Mouse (Mus musculus) lung, embryonic 14.5 days (tissue): ENCODE results near the gene 9130213A22Rik. TPM values are rescaled to one million over a fixed set of nuclear protein-coding genes. Genes with fewer than 3 reads are reported as not detected.

ENCODE experiments used
- ATAC-seq: fragments of 200-750 bp; cut with Nextera tagmentation; 2 replicates; pipeline ENCODE4 v1.8.0; 2017; ENCODE audit warnings: mild to moderate bottlenecking, moderate TSS enrichment, moderate library complexity; ENCODE audit not compliant: insufficient read depth
- DNase-seq: peaks from one replicate; pipeline ENCODE4 v3.0.0-alpha.2; 2015
- H3K27ac ChIP-seq: fragments of 300-500 bp; sonication (generic); 2 replicates; pipeline ENCODE4 v1.5.1; 2014; ENCODE audit warnings: low read depth, mild to moderate bottlenecking, moderate library complexity
- H3K27me3 ChIP-seq: fragments of 300-500 bp; sonication (generic); 2 replicates; pipeline ENCODE4 v1.6.1; 2014; ENCODE audit warnings: low read length, control low read depth; ENCODE audit not compliant: insufficient read depth
- H3K36me3 ChIP-seq: fragments of 300-500 bp; sonication (generic); 2 replicates; pipeline ENCODE4 v1.6.1; 2014; ENCODE audit warnings: control low read depth; ENCODE audit not compliant: insufficient read depth
- H3K4me1 ChIP-seq: fragments of 300-500 bp; sonication (generic); 2 replicates; pipeline ENCODE4 v1.6.1; 2014; ENCODE audit warnings: antibody characterized with exemption, control low read depth; ENCODE audit not compliant: insufficient read depth
- H3K4me2 ChIP-seq: fragments of 300-500 bp; sonication (generic); 2 replicates; pipeline ENCODE4 v1.6.1; 2014; ENCODE audit warnings: mild to moderate bottlenecking
- H3K4me3 ChIP-seq: fragments of 300-500 bp; sonication (generic); 2 replicates; pipeline ENCODE4 v1.5.1; 2014; ENCODE audit warnings: low read depth, low read length
- H3K9ac ChIP-seq: fragments of 300-500 bp; sonication (generic); 2 replicates; pipeline ENCODE4 v1.6.1; 2014
- H3K9me3 ChIP-seq: fragments of 300-500 bp; sonication (generic); 2 replicates; pipeline ENCODE4 v1.6.1; 2016; ENCODE audit warnings: low read depth, low read length, control low read depth
- CTCF ChIP-seq: IDR thresholded peaks from 2 replicates; pipeline ENCODE4 v1.5.1; 2016; ENCODE audit warnings: antibody characterized with exemption, low read depth
- WGBS: fragments of 180-500 bp; shearing (Covaris S2); extraction: QIAGEN DNeasy Blood & Tissue Kit; methylation state at CpG from one replicate; pipeline ENCODE4 v1.1.7; 2014; 5-methylcytosine and 5-hydroxymethylcytosine counted together
- polyA plus RNA-seq: library from polyadenylated mRNA; unstranded; fragments of >200 nt; fragmentation: Nextera tagmentation; extraction: Ambion mirVana; gene quantifications from 2 replicates; pipeline ENCODE4 v1.2.1, GENCODE M21; 2014

The 9130213A22Rik gene
- polyA plus RNA-seq, 1 experiment from 2014 or later: 0.41 TPM

- Histone ChIP-seq H3K4me3 (peak overlapping the region; percentile 51), H3K4me1 (no peaks in the 10 kb centered on the region; the same call in 1 of the 2 replicates), H3K27ac (peak overlapping the region; percentile 38; the same call in 1 of the 2 replicates), H3K36me3 (peaks cover 35% of the 10 kb centered on the region), H3K4me2 (peak overlapping the region; percentile 62), H3K9me3 (no peaks in the 10 kb centered on the region), H3K27me3 (no peaks in the 10 kb centered on the region; the same call in 1 of the 2 replicates), H3K9ac (peak overlapping the region; percentile 57)
- DNase-seq: peak; percentile 32
- no peak for TF ChIP-seq CTCF
- 6% methylated on average over 21 of the region's 21 CpGs for WGBS
- ATAC-seq: no peak
These were observed 11.2 kb downstream of the 9130213A22Rik start for GRCm38 (mm10) chr11:69111051-69111810.

DNA sequence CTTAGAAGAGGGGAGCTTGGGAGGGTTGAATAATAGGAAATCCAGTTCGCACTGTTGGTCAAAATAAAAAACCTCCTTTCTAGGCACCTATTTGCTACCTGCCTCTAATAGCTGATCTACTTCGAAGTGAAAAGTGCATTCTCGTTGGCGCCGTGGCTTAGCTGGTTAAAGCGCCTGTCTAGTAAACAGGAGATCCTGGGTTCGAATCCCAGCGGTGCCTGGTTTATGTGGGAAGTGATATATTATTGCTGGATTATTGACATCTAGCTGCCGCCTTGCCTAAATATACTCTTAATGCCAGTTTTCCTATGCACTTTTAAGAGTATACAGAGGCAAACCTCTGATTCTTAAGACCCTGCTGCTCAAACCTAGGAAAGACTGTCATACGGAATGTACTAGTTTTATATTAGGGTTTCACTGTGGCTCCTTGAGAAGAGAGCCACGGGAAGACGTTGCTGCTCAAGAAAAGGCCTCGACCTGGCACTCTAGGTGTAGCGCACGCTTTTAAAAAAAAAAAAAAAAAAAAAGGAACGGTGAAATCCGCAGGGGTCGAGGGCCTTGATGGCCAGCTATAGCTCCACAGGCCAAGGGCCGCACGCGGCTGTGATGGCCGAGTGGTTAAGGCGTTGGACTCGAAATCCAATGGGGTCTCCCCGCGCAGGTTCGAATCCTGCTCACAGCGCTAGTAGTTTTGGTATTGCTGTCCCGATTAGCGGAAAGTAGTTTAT lies 11.9 kb downstream of the 9130213A22Rik start:
- H3K36me3 ChIP-seq: peaks cover 43% of the 10 kb centered on the region
- H3K4me1 ChIP-seq: no peaks in the 10 kb centered on the region; the same call in 1 of the 2 replicates
- peak overlapping the region; percentile 57 for H3K9ac ChIP-seq
- peak overlapping the region; percentile 38; the same call in 1 of the 2 replicates for H3K27ac ChIP-seq
- H3K4me2 ChIP-seq: peak overlapping the region; percentile 62
- ATAC-seq: peak; percentile 79
- WGBS: under 1% methylated on average over 30 of the region's 30 CpGs
- H3K27me3 ChIP-seq: no peaks in the 10 kb centered on the region; the same call in 1 of the 2 replicates
- DNase-seq: peak; percentile 98
- H3K9me3 ChIP-seq: no peaks in the 10 kb centered on the region
- H3K4me3 ChIP-seq: peak overlapping the region; percentile 51
- no peak for TF ChIP-seq CTCF

GRCm38 (mm10) chr11:69109032-69109900 lies 13.1 kb downstream of the 9130213A22Rik start:
- H3K4me2 ChIP-seq: peak overlapping the region; percentile 62

GRCm38 (mm10) chr11:69108223-69108622 lies 14.2 kb downstream of the 9130213A22Rik start:
- Histone ChIP-seq H3K4me2 (no peak overlapping the region), H3K27me3 (no peaks in the 10 kb centered on the region), H3K4me3 (no peak overlapping the region), H3K36me3 (peaks cover 64% of the 10 kb centered on the region), H3K9ac (no peak overlapping the region), H3K27ac (no peak overlapping the region), H3K9me3 (no peaks in the 10 kb centered on the region), H3K4me1 (no peaks in the 10 kb centered on the region; the same call in 1 of the 2 replicates)
- WGBS: 88% methylated on average over 9 of the region's 9 CpGs
- DNase-seq: no peak
- ATAC-seq: no peak
- no peak for TF ChIP-seq CTCF

More at GRCm38 (mm10) chr11:69109032-69109900, 13.1 kb downstream of the 9130213A22Rik start:
- TF ChIP-seq CTCF: no peak
- DNase-seq: no peak
- Histone ChIP-seq H3K4me1 (no peaks in the 10 kb centered on the region; the same call in 1 of the 2 replicates), H3K4me3 (no peak overlapping the region), H3K27ac (no peak overlapping the region), H3K27me3 (no peaks in the 10 kb centered on the region), H3K9ac (no peak overlapping the region), H3K9me3 (no peaks in the 10 kb centered on the region), H3K36me3 (peaks cover 54% of the 10 kb centered on the region)
- ATAC-seq: no peak
- 79% methylated on average over 13 of the region's 13 CpGs for WGBS

GRCm38 (mm10) chr11:69107676-69108075 lies 14.7 kb downstream of the 9130213A22Rik start:
- TF ChIP-seq CTCF: no peak
- no peak overlapping the region for H3K27ac ChIP-seq
- no peak for ATAC-seq
- 88% methylated on average over 11 of the region's 11 CpGs for WGBS
- H3K4me3 ChIP-seq: no peak overlapping the region
- H3K9ac ChIP-seq: no peak overlapping the region
- DNase-seq: no peak
- no peaks in the 10 kb centered on the region for H3K27me3 ChIP-seq
- no peak overlapping the region for H3K4me2 ChIP-seq
- no peaks in the 10 kb centered on the region; the same call in 1 of the 2 replicates for H3K4me1 ChIP-seq
- peaks cover 70% of the 10 kb centered on the region for H3K36me3 ChIP-seq
- no peaks in the 10 kb centered on the region for H3K9me3 ChIP-seq

- Histone ChIP-seq H3K9ac (no peak overlapping the region), H3K4me1 (no peaks in the 10 kb centered on the region; the same call in 1 of the 2 replicates), H3K9me3 (no peaks in the 10 kb centered on the region), H3K4me3 (no peak overlapping the region), H3K27ac (no peak overlapping the region), H3K36me3 (peaks cover 78% of the 10 kb centered on the region), H3K27me3 (no peaks in the 10 kb centered on the region), H3K4me2 (no peak overlapping the region)
- ATAC-seq: no peak
- WGBS: 85% methylated on average over 11 of the region's 11 CpGs
- DNase-seq: no peak
- no peak for TF ChIP-seq CTCF
These were observed 15.5 kb downstream of the 9130213A22Rik start for GRCm38 (mm10) chr11:69106842-69107241.
